Mouse (Mus musculus): ENCODE measurements around the gene Tmprss12. TPM values are rescaled to one million over a fixed set of nuclear protein-coding genes. Genes with fewer than 3 reads are reported as not detected.
"Not testable (repeated sequence)": the region's sequence is repeated elsewhere in the genome, so short reads cannot be mapped to it uniquely, and the experiment has no call there.

Gene Tmprss12
- polyA plus RNA-seq, 1 experiment from 2014 or later: not detected

- ATAC-seq: peak; percentile 45
- H3K4me1 ChIP-seq (ENCODE audit: insufficient read depth, low read depth, low read length); H3K36me3 ChIP-seq (ENCODE audit: insufficient read depth, low read length); H3K4me3 ChIP-seq (ENCODE audit: low read depth, low read length); H3K9ac ChIP-seq (replicated peaks; ENCODE audit: low read depth); H3K9me3 ChIP-seq (ENCODE audit: low read length); H3K27ac ChIP-seq (ENCODE audit: low read length); H3K27me3 ChIP-seq (replicated peaks; ENCODE audit: insufficient read depth, low read length): not testable (repeated sequence)
- peak; percentile 67 for TF ChIP-seq CTCF (IDR thresholded peaks at IDR 0.05)
- H3K4me2 ChIP-seq (replicated peaks; ENCODE audit: low read depth, low read length): peak overlapping the region; percentile 35
- 32% methylated on average over 11 of the region's 11 CpGs for WGBS
- peak; percentile 75 for DNase-seq (ENCODE audit: low spot score)
Observed at GRCm38 (mm10) chr15:100307438-100308096, 26.9 kb downstream of the Tmprss12 start.

DNA sequence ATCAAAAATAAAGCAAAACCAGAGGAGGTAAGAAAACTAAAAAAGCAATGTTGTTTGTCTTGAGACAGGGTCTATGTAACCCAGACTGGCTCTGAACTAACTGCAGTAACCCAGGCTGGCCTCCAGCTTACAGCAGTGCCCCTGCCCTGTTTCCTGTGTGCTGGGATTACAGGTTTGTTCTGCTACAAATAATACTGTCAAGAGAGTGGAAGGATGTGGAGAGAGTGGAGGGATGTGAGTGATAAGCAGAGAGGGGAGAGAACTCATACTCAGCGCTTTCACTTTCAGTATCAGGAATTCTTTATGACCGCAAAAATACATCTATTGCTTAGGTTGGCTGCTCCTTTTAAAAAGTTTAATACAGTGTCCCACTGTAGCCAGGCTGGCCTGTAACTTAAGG lies 31.7 kb downstream of the Tmprss12 start:
- DNase-seq (ENCODE audit: low spot score) (no peak), ATAC-seq (no peak)
- 50% methylated on average over 2 of the region's 2 CpGs for WGBS
- no peak for TF ChIP-seq CTCF (IDR thresholded peaks at IDR 0.05)
- TF ChIP-seq EP300 (IDR thresholded peaks at IDR 0.05): no peak
- H3K9ac ChIP-seq (replicated peaks; ENCODE audit: low read depth): no peak overlapping the region
- 0 out of 2 replicates have a peak overlapping the region, but pooled peaks have one; percentile 17 for H3K4me2 ChIP-seq (replicated peaks; ENCODE audit: low read depth, low read length)
- H3K9me3 ChIP-seq (ENCODE audit: low read length): no peaks in the 10 kb centered on the region
- no peak overlapping the region for H3K4me3 ChIP-seq (ENCODE audit: low read depth, low read length)
- no peak overlapping the region for H3K27ac ChIP-seq (ENCODE audit: low read length)
- H3K36me3 ChIP-seq (ENCODE audit: insufficient read depth, low read length): no peaks in the 10 kb centered on the region
- H3K4me1 ChIP-seq (ENCODE audit: insufficient read depth, low read depth, low read length): peaks cover 4% of the 10 kb centered on the region; the same call in 1 of the 2 replicates
- no peaks in the 10 kb centered on the region for H3K27me3 ChIP-seq (replicated peaks; ENCODE audit: insufficient read depth, low read length)

DNA sequence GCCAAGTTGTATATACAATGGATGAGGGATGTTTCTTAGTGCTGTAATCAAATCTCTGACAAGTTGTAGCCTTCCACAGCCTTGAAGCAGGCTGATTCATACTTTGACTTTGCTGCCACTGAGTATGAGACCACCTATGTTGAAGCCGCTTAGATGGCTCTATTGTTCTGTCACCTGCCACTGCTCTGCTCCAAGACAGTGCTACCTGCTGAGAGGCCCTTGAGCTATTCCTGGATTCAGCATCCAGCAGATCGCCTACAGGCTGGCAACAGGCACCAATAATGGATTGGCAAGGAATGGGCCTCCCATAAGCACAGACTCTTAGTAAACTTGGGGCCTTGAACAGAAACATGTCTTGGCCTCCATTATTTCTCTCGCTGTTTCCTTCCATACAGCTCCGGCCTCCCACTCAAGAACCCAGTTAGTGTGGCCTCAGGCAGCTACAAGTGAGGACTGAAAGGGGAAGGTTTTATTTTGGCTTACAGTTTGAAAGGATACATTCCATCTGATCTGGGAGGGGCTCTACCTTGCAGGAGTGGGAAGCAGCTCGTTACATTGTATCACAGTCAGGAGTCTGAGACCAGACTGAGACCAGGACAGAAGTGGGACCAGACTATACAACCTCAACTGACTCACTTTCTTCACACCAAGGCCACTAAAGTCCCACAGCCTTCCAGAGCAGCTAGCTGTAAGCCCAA lies 34.0 kb downstream of the Tmprss12 start:
- Histone ChIP-seq H3K4me1 (ENCODE audit: insufficient read depth, low read depth, low read length) (peaks cover 8% of the 10 kb centered on the region; the same call in 1 of the 2 replicates), H3K27ac (ENCODE audit: low read length) (no peak overlapping the region), H3K27me3 (replicated peaks; ENCODE audit: insufficient read depth, low read length) (no peaks in the 10 kb centered on the region), H3K4me2 (replicated peaks; ENCODE audit: low read depth, low read length) (no peak overlapping the region), H3K9me3 (ENCODE audit: low read length) (no peaks in the 10 kb centered on the region), H3K9ac (replicated peaks; ENCODE audit: low read depth) (no peak overlapping the region), H3K4me3 (ENCODE audit: low read depth, low read length) (no peak overlapping the region), H3K36me3 (ENCODE audit: insufficient read depth, low read length) (no peaks in the 10 kb centered on the region)
- DNase-seq (ENCODE audit: low spot score) (no peak), ATAC-seq (no peak)
- TF ChIP-seq CTCF (IDR thresholded peaks at IDR 0.05) (no peak), EP300 (IDR thresholded peaks at IDR 0.05) (no peak)
- WGBS: 92% methylated on average over 5 of the region's 5 CpGs

GRCm38 (mm10) chr15:100318014-100318671 lies 37.5 kb downstream of the Tmprss12 start:
- not testable (repeated sequence) for H3K4me2 ChIP-seq (replicated peaks; ENCODE audit: low read depth, low read length); H3K9me3 ChIP-seq (ENCODE audit: low read length); H3K27me3 ChIP-seq (replicated peaks; ENCODE audit: insufficient read depth, low read length); H3K36me3 ChIP-seq (ENCODE audit: insufficient read depth, low read length); H3K4me1 ChIP-seq (ENCODE audit: insufficient read depth, low read depth, low read length); H3K4me3 ChIP-seq (ENCODE audit: low read depth, low read length); H3K9ac ChIP-seq (replicated peaks; ENCODE audit: low read depth)
- WGBS: 22% methylated on average over 4 of the region's 4 CpGs
- ATAC-seq (peak; percentile 92), DNase-seq (ENCODE audit: low spot score) (peak; percentile 97)
- TF ChIP-seq CTCF (IDR thresholded peaks at IDR 0.05) (0 out of 2 replicates have a peak, but pooled peaks have one; percentile 8), EP300 (IDR thresholded peaks at IDR 0.05) (peak; percentile 98)
- H3K27ac ChIP-seq (ENCODE audit: low read length): peak overlapping the region; percentile 87

DNA sequence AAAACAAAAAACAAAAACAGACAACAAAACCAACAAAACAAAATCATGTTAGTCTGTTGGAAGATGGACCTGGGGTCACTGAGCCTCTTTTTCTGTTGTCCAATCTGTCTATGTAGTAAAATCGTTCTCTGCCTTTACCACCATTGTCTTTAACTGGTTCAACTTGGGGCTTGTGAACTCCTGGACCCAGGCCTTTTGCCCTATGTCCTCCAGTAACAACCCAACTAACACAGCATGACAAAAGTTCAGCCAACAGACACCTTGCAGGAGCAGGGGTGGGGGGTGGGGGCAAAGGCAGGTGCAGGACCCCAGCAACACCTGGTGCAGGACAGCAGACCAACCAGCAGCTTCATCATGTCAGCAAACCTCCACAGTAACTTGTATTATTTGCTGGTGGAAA lies 39.2 kb downstream of the Tmprss12 start:
- peaks cover 8% of the 10 kb centered on the region; the same call in 1 of the 2 replicates for H3K4me1 ChIP-seq (ENCODE audit: insufficient read depth, low read depth, low read length)
- TF ChIP-seq EP300 (IDR thresholded peaks at IDR 0.05) (no peak), CTCF (IDR thresholded peaks at IDR 0.05) (no peak)
- no peaks in the 10 kb centered on the region for H3K27me3 ChIP-seq (replicated peaks; ENCODE audit: insufficient read depth, low read length)
- no peak overlapping the region for H3K9ac ChIP-seq (replicated peaks; ENCODE audit: low read depth)
- WGBS: 65% methylated on average over 1 of the region's 1 CpGs
- H3K27ac ChIP-seq (ENCODE audit: low read length): peak overlapping the region; percentile 87
- DNase-seq (ENCODE audit: low spot score) (no peak), ATAC-seq (no peak)
- no peak overlapping the region for H3K4me2 ChIP-seq (replicated peaks; ENCODE audit: low read depth, low read length)
- H3K36me3 ChIP-seq (ENCODE audit: insufficient read depth, low read length): no peaks in the 10 kb centered on the region
- H3K4me3 ChIP-seq (ENCODE audit: low read depth, low read length): no peak overlapping the region
- H3K9me3 ChIP-seq (ENCODE audit: low read length): no peaks in the 10 kb centered on the region

DNA sequence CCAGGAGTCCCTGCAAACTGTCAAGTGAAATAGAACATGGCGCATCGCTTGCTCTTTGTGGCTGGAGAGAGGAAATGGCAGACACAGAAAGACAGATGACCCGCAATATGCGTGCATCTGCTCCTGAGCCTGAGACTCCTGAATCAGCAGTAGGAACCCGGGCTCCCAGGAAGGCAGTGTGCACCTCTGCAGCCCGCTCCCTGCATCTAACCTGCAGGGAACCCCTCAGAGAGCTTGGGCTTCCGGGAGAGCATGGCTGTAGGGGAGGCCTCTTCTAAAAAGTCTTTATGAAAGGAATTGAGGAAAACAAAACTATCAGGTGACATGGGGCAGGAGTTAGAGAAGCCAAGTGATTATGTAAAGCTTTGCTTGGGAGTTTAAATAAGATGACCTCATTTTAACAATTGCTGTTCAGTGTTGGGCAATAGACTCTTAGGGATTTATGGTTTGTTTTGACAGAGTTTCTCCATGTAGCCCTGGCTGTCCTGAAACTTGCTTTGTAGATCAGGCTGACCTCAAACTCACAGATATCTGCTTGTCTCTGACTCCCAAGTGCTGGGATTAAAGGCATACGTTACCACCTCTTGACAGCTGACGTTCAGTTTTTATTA lies 39.8 kb downstream of the Tmprss12 start:
- Histone ChIP-seq H3K27ac (ENCODE audit: low read length) (peak overlapping the region; percentile 87), H3K27me3 (replicated peaks; ENCODE audit: insufficient read depth, low read length) (no peaks in the 10 kb centered on the region), H3K4me3 (ENCODE audit: low read depth, low read length) (no peak overlapping the region), H3K9me3 (ENCODE audit: low read length) (no peaks in the 10 kb centered on the region), H3K4me2 (replicated peaks; ENCODE audit: low read depth, low read length) (no peak overlapping the region), H3K36me3 (ENCODE audit: insufficient read depth, low read length) (no peaks in the 10 kb centered on the region), H3K4me1 (ENCODE audit: insufficient read depth, low read depth, low read length) (peaks cover 8% of the 10 kb centered on the region; the same call in 1 of the 2 replicates), H3K9ac (replicated peaks; ENCODE audit: low read depth) (no peak overlapping the region)
- DNase-seq (ENCODE audit: low spot score): peak; percentile 94
- no peak for TF ChIP-seq CTCF (IDR thresholded peaks at IDR 0.05)
- no peak; the same call in none of the 2 replicates for TF ChIP-seq EP300 (IDR thresholded peaks at IDR 0.05)
- 44% methylated on average over 9 of the region's 9 CpGs for WGBS
- peak; percentile 29 for ATAC-seq

Data from lung, postnatal 0 days (tissue).